Mouse (Mus musculus) hindbrain, embryonic 11.5 days (tissue): ENCODE measurements around the gene Lrrc30. TPM values are rescaled to one million over a fixed set of nuclear protein-coding genes. Genes with fewer than 3 reads are reported as not detected.

ENCODE experiments used
- ATAC-seq: fragments of 200-750 bp; cut with Nextera tagmentation; 2 replicates; pipeline ENCODE4 v1.8.0; 2017; ENCODE audit warnings: mild to moderate bottlenecking, moderate TSS enrichment, moderate library complexity; ENCODE audit not compliant: low FRiP score
- DNase-seq: peaks from one replicate; pipeline ENCODE4 v3.0.0-alpha.2; 2015; ENCODE audit warnings: low spot score
- H3K27ac ChIP-seq: fragments of 300-500 bp; sonication (generic); 2 replicates; pipeline ENCODE4 v1.5.1; 2014; ENCODE audit warnings: mild to moderate bottlenecking, low read depth, low read length
- H3K27me3 ChIP-seq: fragments of 300-500 bp; sonication (generic); 2 replicates; pipeline ENCODE4 v1.6.1; 2014; ENCODE audit warnings: mild to moderate bottlenecking, low read length, moderate library complexity, mixed read lengths; ENCODE audit not compliant: control insufficient read depth, insufficient read depth
- H3K36me3 ChIP-seq: fragments of 300-500 bp; sonication (generic); 2 replicates; pipeline ENCODE4 v1.6.1; 2014; ENCODE audit warnings: mild to moderate bottlenecking, low read length, moderate library complexity, mixed read lengths; ENCODE audit not compliant: control insufficient read depth, insufficient read depth
- H3K4me1 ChIP-seq: fragments of 300-500 bp; sonication (generic); replicated peaks from 2 replicates; pipeline ENCODE4 v1.6.1; 2014; ENCODE audit warnings: low read length, mixed read lengths; ENCODE audit not compliant: control insufficient read depth, insufficient read depth
- H3K4me2 ChIP-seq: fragments of 300-500 bp; sonication (generic); replicated peaks from 2 replicates; pipeline ENCODE4 v1.6.1; 2014; ENCODE audit warnings: mild to moderate bottlenecking, low read depth, low read length
- H3K4me3 ChIP-seq: fragments of 300-500 bp; sonication (generic); 2 replicates; pipeline ENCODE4 v1.5.1; 2014; ENCODE audit warnings: low read depth, low read length
- H3K9ac ChIP-seq: fragments of 300-500 bp; sonication (generic); 2 replicates; pipeline ENCODE4 v1.6.1; 2014; ENCODE audit warnings: low read depth, low read length
- H3K9me3 ChIP-seq: fragments of 300-500 bp; sonication (generic); 2 replicates; pipeline ENCODE4 v1.6.1; 2016; ENCODE audit warnings: low read length; ENCODE audit not compliant: control insufficient read depth
- WGBS: fragments of 180-500 bp; shearing (Covaris S2); extraction: QIAGEN DNeasy Blood & Tissue Kit; methylation state at CpG from one replicate; pipeline ENCODE4 v1.1.7; 2014; 5-methylcytosine and 5-hydroxymethylcytosine counted together
- polyA plus RNA-seq: library from polyadenylated mRNA; unstranded; fragments of >200 nt; fragmentation: Nextera tagmentation; extraction: Ambion mirVana; gene quantifications from 2 replicates; pipeline ENCODE4 v1.2.1, GENCODE M21; 2014

Gene Lrrc30
- polyA plus RNA-seq, 1 experiment from 2014 or later, result not detected

DNA sequence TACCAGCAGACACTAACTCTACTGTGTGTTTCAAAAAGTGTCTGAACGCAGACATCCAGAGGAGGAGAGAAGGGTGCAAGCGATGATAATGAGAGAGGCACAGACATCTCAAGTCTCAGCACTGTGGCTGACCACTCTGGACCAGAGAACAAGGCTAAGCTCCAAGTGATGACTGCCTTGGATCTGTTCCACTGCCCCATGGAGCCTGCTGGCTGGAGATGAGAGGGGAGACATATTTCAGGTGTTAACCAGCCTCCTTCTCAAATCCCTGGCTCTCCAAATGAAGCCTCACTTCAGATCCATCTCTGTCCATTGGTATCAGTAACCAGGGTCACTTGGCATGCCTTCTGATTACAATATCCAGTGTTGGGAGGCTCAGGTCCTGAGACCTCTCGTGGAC, 20.4 kb downstream of the Lrrc30 start:
- Histone ChIP-seq H3K9ac (no peak overlapping the region), H3K4me1 (no peaks in the 10 kb centered on the region), H3K4me2 (no peak overlapping the region), H3K27me3 (no peaks in the 10 kb centered on the region), H3K36me3 (no peaks in the 10 kb centered on the region), H3K9me3 (no peaks in the 10 kb centered on the region), H3K27ac (no peak overlapping the region), H3K4me3 (no peak overlapping the region)
- ATAC-seq, result no peak
- WGBS, result 88% methylated on average over 3 of the region's 3 CpGs
- no peak for DNase-seq

DNA sequence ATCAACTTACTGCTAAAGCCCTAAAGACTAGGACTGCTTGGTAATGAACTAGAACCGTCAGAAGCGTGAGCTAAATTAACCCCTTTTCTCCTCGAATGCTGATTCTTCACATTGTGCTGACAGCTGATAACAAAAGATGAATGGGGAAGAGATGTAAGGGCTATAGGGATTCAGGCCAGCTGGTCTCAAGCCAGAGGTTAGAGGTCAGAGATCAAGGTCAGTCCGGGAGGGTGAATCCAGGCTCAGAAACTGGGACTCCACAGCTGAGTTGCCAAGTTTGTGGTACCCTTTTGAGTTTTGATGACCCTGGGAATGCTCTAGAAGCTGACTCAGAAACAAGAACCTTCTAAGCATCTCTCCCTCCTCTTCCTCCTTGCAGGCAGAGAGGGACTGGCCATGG, 28.1 kb downstream of the Lrrc30 start:
- H3K4me1 ChIP-seq, result no peaks in the 10 kb centered on the region
- no peak overlapping the region for H3K27ac ChIP-seq
- no peak for ATAC-seq
- H3K4me3 ChIP-seq, result no peak overlapping the region
- no peaks in the 10 kb centered on the region for H3K27me3 ChIP-seq
- no peak overlapping the region for H3K4me2 ChIP-seq
- no peak for DNase-seq
- H3K36me3 ChIP-seq, result no peaks in the 10 kb centered on the region
- WGBS, result 27% methylated on average over 4 of the region's 4 CpGs
- H3K9me3 ChIP-seq, result no peaks in the 10 kb centered on the region
- H3K9ac ChIP-seq, result no peak overlapping the region

DNA sequence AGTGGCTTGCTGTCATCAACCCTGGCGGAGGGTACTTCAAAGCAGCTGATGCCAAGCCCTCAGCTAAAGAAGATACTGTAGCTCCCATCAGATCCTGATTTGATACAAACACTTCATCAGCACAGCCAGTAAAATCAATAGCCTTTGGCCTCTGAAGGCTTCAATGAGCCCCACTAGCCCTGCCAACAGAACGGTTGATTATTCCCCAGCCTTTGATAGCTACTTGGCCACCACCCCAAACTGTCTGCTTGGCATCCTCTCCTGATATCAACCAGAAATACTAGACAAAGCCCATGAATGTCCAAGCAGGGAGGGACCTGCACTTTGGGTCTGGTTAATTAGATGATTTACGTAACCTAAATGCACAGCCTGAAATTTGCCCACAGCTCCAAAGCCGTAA, 30.0 kb downstream of the Lrrc30 start:
- 72% methylated on average over 4 of the region's 4 CpGs for whole genome bisulfite sequencing
- Histone ChIP-seq H3K27ac (no peak overlapping the region), H3K4me1 (no peaks in the 10 kb centered on the region), H3K4me3 (no peak overlapping the region), H3K36me3 (no peaks in the 10 kb centered on the region), H3K9ac (no peak overlapping the region), H3K4me2 (no peak overlapping the region), H3K9me3 (no peaks in the 10 kb centered on the region), H3K27me3 (no peaks in the 10 kb centered on the region)
- no peak for ATAC-seq
- no peak for DNase-seq

- Histone ChIP-seq H3K27me3 (no peaks in the 10 kb centered on the region), H3K4me1 (no peaks in the 10 kb centered on the region), H3K9ac (no peak overlapping the region), H3K27ac (no peak overlapping the region), H3K9me3 (no peaks in the 10 kb centered on the region), H3K36me3 (no peaks in the 10 kb centered on the region), H3K4me2 (no peak overlapping the region), H3K4me3 (no peak overlapping the region)
- ATAC-seq, result peak; percentile 70; the same call in 1 of the 2 replicates
- 23% methylated on average over 6 of the region's 6 CpGs for WGBS
- peak; percentile 90 for DNase-seq
Measured at GRCm38 (mm10) chr17:67584937-67585579, 47.5 kb downstream of the Lrrc30 start.

GRCm38 (mm10) chr17:67584533-67584932, 48.0 kb downstream of the Lrrc30 start:
- H3K36me3 ChIP-seq, result no peaks in the 10 kb centered on the region
- no peak overlapping the region for H3K4me3 ChIP-seq
- no peaks in the 10 kb centered on the region for H3K9me3 ChIP-seq
- no peak for ATAC-seq
- no peak overlapping the region for H3K27ac ChIP-seq
- H3K4me1 ChIP-seq, result no peaks in the 10 kb centered on the region
- H3K4me2 ChIP-seq, result no peak overlapping the region
- 77% methylated on average over 7 of the region's 7 CpGs for WGBS
- no peak for DNase-seq
- no peaks in the 10 kb centered on the region for H3K27me3 ChIP-seq
- H3K9ac ChIP-seq, result no peak overlapping the region

DNA sequence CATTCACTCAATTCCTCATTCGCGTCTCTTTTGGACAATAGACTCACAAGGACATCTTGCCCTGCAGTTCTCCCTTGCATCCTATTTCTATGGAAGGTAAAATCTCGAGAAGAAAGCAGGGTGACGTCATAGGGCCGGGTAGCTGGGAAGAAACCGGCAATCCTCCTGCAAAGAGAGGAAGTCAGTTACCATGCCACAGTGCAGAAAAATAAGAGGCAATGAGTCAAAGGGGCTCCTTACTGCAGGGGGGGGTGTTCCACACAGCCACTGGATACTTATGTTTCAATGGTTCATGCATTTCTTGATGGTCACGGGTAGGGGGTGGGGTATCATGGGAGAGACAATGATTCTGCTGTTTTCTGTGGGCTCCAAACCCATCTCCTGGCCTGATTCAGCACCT, 49.1 kb downstream of the Lrrc30 start:
- Histone ChIP-seq H3K4me2 (no peak overlapping the region), H3K27me3 (no peaks in the 10 kb centered on the region), H3K4me3 (no peak overlapping the region), H3K27ac (no peak overlapping the region), H3K4me1 (no peaks in the 10 kb centered on the region), H3K9ac (no peak overlapping the region), H3K9me3 (no peaks in the 10 kb centered on the region), H3K36me3 (no peaks in the 10 kb centered on the region)
- DNase-seq (no peak), ATAC-seq (no peak)
- WGBS, result 78% methylated on average over 7 of the region's 7 CpGs

- H3K9ac ChIP-seq, result no peak overlapping the region
- no peak for DNase-seq
- no peaks in the 10 kb centered on the region for H3K4me1 ChIP-seq
- 85% methylated on average over 4 of the region's 4 CpGs for WGBS
- H3K36me3 ChIP-seq, result no peaks in the 10 kb centered on the region
- no peaks in the 10 kb centered on the region for H3K27me3 ChIP-seq
- no peak for ATAC-seq
- H3K27ac ChIP-seq, result no peak overlapping the region
- no peak overlapping the region for H3K4me2 ChIP-seq
- no peak overlapping the region for H3K4me3 ChIP-seq
- no peaks in the 10 kb centered on the region for H3K9me3 ChIP-seq
Measured at GRCm38 (mm10) chr17:67582681-67583356, 49.7 kb downstream of the Lrrc30 start.

DNA sequence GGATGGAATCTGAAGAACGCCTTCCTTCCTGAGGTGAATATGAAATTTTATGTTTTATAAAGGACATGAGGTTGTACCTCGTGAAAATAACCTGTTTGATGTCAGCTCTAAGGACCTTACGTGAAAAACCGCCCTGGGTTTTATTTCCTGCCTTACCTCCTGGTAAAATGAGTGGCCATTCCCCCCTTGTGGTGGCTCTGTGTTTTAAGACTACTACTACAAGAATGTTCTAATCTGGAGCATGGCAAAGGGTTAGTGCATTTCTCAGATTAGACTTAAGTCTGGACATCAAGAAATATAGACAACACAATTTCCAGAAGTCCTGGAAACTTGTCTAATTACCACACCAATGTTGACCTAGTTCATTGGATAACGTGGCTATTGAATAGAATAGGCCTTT, 50.7 kb downstream of the Lrrc30 start:
- no peak for ATAC-seq
- H3K4me3 ChIP-seq, result no peak overlapping the region
- no peak for DNase-seq
- H3K4me1 ChIP-seq, result no peaks in the 10 kb centered on the region
- H3K27me3 ChIP-seq, result no peaks in the 10 kb centered on the region
- H3K36me3 ChIP-seq, result no peaks in the 10 kb centered on the region
- H3K4me2 ChIP-seq, result no peak overlapping the region
- H3K27ac ChIP-seq, result no peak overlapping the region
- no peak overlapping the region for H3K9ac ChIP-seq
- no peaks in the 10 kb centered on the region for H3K9me3 ChIP-seq
- WGBS, result 87% methylated on average over 5 of the region's 5 CpGs
